8 mouse cellular contexts compared by ENCODE assay signal in the genomic region with DNA sequence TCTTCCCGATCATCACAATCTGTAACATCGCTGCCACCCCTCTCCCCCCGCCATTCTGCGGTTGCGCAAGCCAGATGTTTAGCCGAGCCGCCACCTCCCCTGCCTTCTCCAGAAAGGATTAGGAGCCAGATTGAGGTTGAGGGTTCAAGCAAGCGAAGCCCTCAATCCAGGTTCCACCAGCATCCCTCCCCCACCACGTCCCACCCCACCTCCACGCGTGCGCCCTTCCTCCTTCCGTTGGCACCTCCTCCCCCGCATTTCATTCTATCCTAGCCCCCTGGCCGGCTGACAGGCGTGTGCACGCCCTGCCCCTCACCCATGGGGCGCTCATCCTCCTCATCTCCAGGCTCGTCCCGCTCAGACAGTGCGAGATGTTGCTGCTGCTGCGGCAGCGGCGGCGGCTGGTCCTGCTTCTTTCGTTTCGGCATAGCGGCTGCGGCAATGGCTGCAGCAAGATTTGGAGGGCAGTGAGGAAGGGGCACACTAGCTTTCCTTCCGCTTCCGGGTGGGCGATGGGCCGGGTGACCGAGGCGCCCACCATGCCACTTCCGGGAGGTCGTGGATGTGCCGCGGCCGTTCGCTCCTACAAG. TPM values are rescaled to one million over a fixed set of nuclear protein-coding genes. Genes with fewer than 3 reads are reported as not detected.
DNase-seq lines count a peak whose midpoint lies in the region; ATAC-seq and TF ChIP-seq lines count a peak whose summit lies in the region.

No protein-coding gene starts in this region.

- no peaks in the 10 kb centered on the region for H3K27me3 ChIP-seq in C2C12 (ENCODE audit: control insufficient read depth, insufficient read depth, insufficient read length)
- H3K27me3 ChIP-seq in heart, embryonic 15.5 days: no peaks in the 10 kb centered on the region
- H3K27me3 ChIP-seq in limb, embryonic 11.5 days (ENCODE audit: control insufficient read depth, insufficient read depth, low read length): no peaks in the 10 kb centered on the region
- H3K27me3 ChIP-seq in midbrain, embryonic 13.5 days: no peaks in the 10 kb centered on the region

- H3K79me3 ChIP-seq in C2C12 (ENCODE audit: low read depth): peaks cover 26% of the 10 kb centered on the region

- H3K4me3 ChIP-seq in C2C12 (ENCODE audit: insufficient read depth, poor library complexity, severe bottlenecking): peak overlapping the region; percentile 89
- peak overlapping the region; percentile 97 for H3K4me3 ChIP-seq in cortical plate, adult 2 months (ENCODE audit: insufficient read depth, low read length)
- H3K4me3 ChIP-seq in heart, embryonic 15.5 days: peak overlapping the region; percentile 92
- peak overlapping the region; percentile 82 for H3K4me3 ChIP-seq in limb, embryonic 11.5 days (ENCODE audit: low read depth, low read length)
- H3K4me3 ChIP-seq in midbrain, embryonic 13.5 days (replicated peaks): peak overlapping the region; percentile 97

- peak overlapping the region; percentile 93 for H3ac ChIP-seq in C2C12 (ENCODE audit: control insufficient read depth, insufficient read length, low read depth)

- peak overlapping the region; percentile 91 for H3K4me2 ChIP-seq in heart, embryonic 15.5 days
- peak overlapping the region; percentile 90 for H3K4me2 ChIP-seq in limb, embryonic 11.5 days (ENCODE audit: low read depth, severe bottlenecking)
- peak overlapping the region; percentile 90 for H3K4me2 ChIP-seq in midbrain, embryonic 13.5 days (replicated peaks)

- H3K9me3 ChIP-seq in heart, embryonic 15.5 days (replicated peaks): no peaks in the 10 kb centered on the region
- no peaks in the 10 kb centered on the region; the same call in 1 of the 2 replicates for H3K9me3 ChIP-seq in limb, embryonic 11.5 days (ENCODE audit: control insufficient read depth, low read length)
- H3K9me3 ChIP-seq in midbrain, embryonic 13.5 days: no peaks in the 10 kb centered on the region

- TF ChIP-seq CTCF in C2C12 (IDR thresholded peaks at IDR 0.05; ENCODE audit: control insufficient read depth, insufficient read depth, insufficient read length): no peak
- TF ChIP-seq CTCF in cortical plate, adult 2 months (IDR thresholded peaks at IDR 0.05; ENCODE audit: extremely low read depth, insufficient read depth, low read length): no peak

- TF ChIP-seq POLR2A in cortical plate, adult 2 months (IDR thresholded peaks at IDR 0.05; ENCODE audit: extremely low read depth, insufficient read depth, low read length): peak; percentile 58; the same call in 1 of the 2 replicates

- H3K4me1 ChIP-seq in cortical plate, adult 2 months (ENCODE audit: control insufficient read depth, insufficient read depth, low read length): peaks cover 2% of the 10 kb centered on the region
- peaks cover 19% of the 10 kb centered on the region for H3K4me1 ChIP-seq in heart, embryonic 15.5 days (replicated peaks)
- peaks cover 10% of the 10 kb centered on the region for H3K4me1 ChIP-seq in limb, embryonic 11.5 days (ENCODE audit: control insufficient read depth, insufficient read depth, low read length)
- H3K4me1 ChIP-seq in midbrain, embryonic 13.5 days (replicated peaks): peaks cover 26% of the 10 kb centered on the region

- peaks cover 61% of the 10 kb centered on the region for H3K79me2 ChIP-seq in C2C12 (ENCODE audit: control insufficient read depth, insufficient read depth)

- peak; percentile 48 for ATAC-seq in heart, embryonic 15.5 days (replicated peaks; ENCODE audit: insufficient number of reproducible peaks, insufficient read depth, low FRiP score, low read depth)
- ATAC-seq in limb, embryonic 11.5 days (ENCODE audit: insufficient number of reproducible peaks, low FRiP score, low TSS enrichment, low read depth): peak; percentile 79
- ATAC-seq in midbrain, embryonic 13.5 days: peak; percentile 88

- peak overlapping the region; percentile 74 for H3K27ac ChIP-seq in cortical plate, adult 2 months (ENCODE audit: insufficient read depth, low read length)
- peak overlapping the region; percentile 97 for H3K27ac ChIP-seq in heart, embryonic 15.5 days
- H3K27ac ChIP-seq in limb, embryonic 11.5 days (replicated peaks; ENCODE audit: low read depth, low read length): peak overlapping the region; percentile 90
- H3K27ac ChIP-seq in midbrain, embryonic 13.5 days: peak overlapping the region; percentile 94

- H3K9ac ChIP-seq in heart, embryonic 15.5 days: peak overlapping the region; percentile 80
- H3K9ac ChIP-seq in limb, embryonic 11.5 days (ENCODE audit: low read length): peak overlapping the region; percentile 77
- peak overlapping the region; percentile 86 for H3K9ac ChIP-seq in midbrain, embryonic 13.5 days (replicated peaks)

- peaks cover 48% of the 10 kb centered on the region for H3K36me3 ChIP-seq in C2C12 (ENCODE audit: control insufficient read depth, insufficient read depth)
- peaks cover 32% of the 10 kb centered on the region for H3K36me3 ChIP-seq in heart, embryonic 15.5 days
- H3K36me3 ChIP-seq in limb, embryonic 11.5 days (ENCODE audit: control insufficient read depth, insufficient read depth, low read length): peaks cover 16% of the 10 kb centered on the region; the same call in 1 of the 2 replicates
- H3K36me3 ChIP-seq in midbrain, embryonic 13.5 days: peaks cover 42% of the 10 kb centered on the region

- DNase-seq in gastrocnemius, postnatal 10 days: peak; percentile 75
- no peak for DNase-seq in gastrocnemius, adult 18-20 months (ENCODE audit: low spot score)
- DNase-seq in limb, embryonic 11.5 days (ENCODE audit: low spot score): peak; percentile 91
- DNase-seq in thymus, postnatal 4 days: peak; percentile 78

- whole genome bisulfite sequencing in heart, embryonic 15.5 days: under 1% methylated on average over 41 of the region's 41 CpGs
- under 1% methylated on average over 39 of the region's 41 CpGs for WGBS in limb, embryonic 11.5 days
- under 1% methylated on average over 41 of the region's 41 CpGs for WGBS in midbrain, embryonic 13.5 days

TF ChIP-seq in C2C12, 6 proteins besides CTCF, POLR2A, EP300 and RAD21:
- TF ChIP-seq MAX (IDR thresholded peaks at IDR 0.05) (no peak), CEBPB (IDR thresholded peaks at IDR 0.05; ENCODE audit: low read depth) (peak; percentile 73)

RNA-seq across cellular contexts. Expression of a gene that starts 0.7 kb away (rescaled TPM):
- 10 to 100 TPM; 21.7 to 28.5 TPM for total RNA-seq in gastrocnemius, postnatal 10 days (2021)
- total RNA-seq in gastrocnemius, adult 18-20 months (2021): 10 to 100 TPM; 20.2 to 26.0 TPM
- 71.7 TPM for polyA plus RNA-seq in C2C12 (2012; fragmentation: generic; extraction: Trizol)
- polyA plus RNA-seq in cortical plate, adult 2 months (2012; rRNA removed): 131 and 140 TPM in 2 replicates
- 31.4 and 37.8 TPM in 2 replicates for polyA plus RNA-seq in heart, embryonic 15.5 days (2015; fragmentation: Nextera tagmentation; extraction: Ambion mirVana)
- polyA plus RNA-seq in limb, embryonic 11.5 days (2014; fragmentation: Nextera tagmentation; extraction: Ambion mirVana): 40.8 and 42.9 TPM in 2 replicates
- polyA plus RNA-seq in midbrain, embryonic 13.5 days (2015; fragmentation: Nextera tagmentation; extraction: Ambion mirVana): 46.4 and 50.3 TPM in 2 replicates

RNA-seq across cellular contexts. Expression of a gene that starts 1.1 kb away (rescaled TPM):
- total RNA-seq in gastrocnemius, postnatal 10 days (2021): 1 to 10 TPM; 5.1 to 9.3 TPM
- total RNA-seq in gastrocnemius, adult 18-20 months (2021): 1 to 10 TPM; 2.1 to 3.2 TPM
- 13.7 TPM for polyA plus RNA-seq in C2C12 (2012; fragmentation: generic; extraction: Trizol)
- polyA plus RNA-seq in cortical plate, adult 2 months (2012; rRNA removed): 47.0 and 47.8 TPM in 2 replicates
- polyA plus RNA-seq in heart, embryonic 15.5 days (2015; fragmentation: Nextera tagmentation; extraction: Ambion mirVana): 13.7 and 20.4 TPM in 2 replicates
- 41.7 and 42.3 TPM in 2 replicates for polyA plus RNA-seq in limb, embryonic 11.5 days (2014; fragmentation: Nextera tagmentation; extraction: Ambion mirVana)
- polyA plus RNA-seq in midbrain, embryonic 13.5 days (2015; fragmentation: Nextera tagmentation; extraction: Ambion mirVana): 69.0 and 74.6 TPM in 2 replicates

RNA-seq across cellular contexts. Expression of a gene that starts 9.3 kb away (rescaled TPM):
- 10 to 100 TPM; 65.7 to 71.6 TPM for total RNA-seq in gastrocnemius, postnatal 10 days (2021)
- 10 to 100 TPM; 73.4 to 74.3 TPM for total RNA-seq in gastrocnemius, adult 18-20 months (2021)
- polyA plus RNA-seq in C2C12 (2012; fragmentation: generic; extraction: Trizol): 82.6 TPM
- polyA plus RNA-seq in cortical plate, adult 2 months (2012; rRNA removed): 76.4 and 87.8 TPM in 2 replicates
- polyA plus RNA-seq in heart, embryonic 15.5 days (2015; fragmentation: Nextera tagmentation; extraction: Ambion mirVana): 57.8 and 71.3 TPM in 2 replicates
- polyA plus RNA-seq in limb, embryonic 11.5 days (2014; fragmentation: Nextera tagmentation; extraction: Ambion mirVana): 120 and 121 TPM in 2 replicates
- 107 and 112 TPM in 2 replicates for polyA plus RNA-seq in midbrain, embryonic 13.5 days (2015; fragmentation: Nextera tagmentation; extraction: Ambion mirVana)

RNA-seq across cellular contexts. Expression of a gene that starts 41.5 kb away (rescaled TPM):
- under 1 TPM; 0.45 to 0.84 TPM for total RNA-seq in gastrocnemius, postnatal 10 days (2021)
- 1 to 10 TPM in 1 of 2 experiments, under 1 TPM in 1; 0.98 to 1.5 TPM for total RNA-seq in gastrocnemius, adult 18-20 months (2021)
- 0.16 TPM for polyA plus RNA-seq in C2C12 (2012; fragmentation: generic; extraction: Trizol)
- 1.3 and 1.8 TPM in 2 replicates for polyA plus RNA-seq in cortical plate, adult 2 months (2012; rRNA removed)
- polyA plus RNA-seq in heart, embryonic 15.5 days (2015; fragmentation: Nextera tagmentation; extraction: Ambion mirVana): 1.3 and 2.7 TPM in 2 replicates
- 2.3 and 2.6 TPM in 2 replicates for polyA plus RNA-seq in limb, embryonic 11.5 days (2014; fragmentation: Nextera tagmentation; extraction: Ambion mirVana)
- polyA plus RNA-seq in midbrain, embryonic 13.5 days (2015; fragmentation: Nextera tagmentation; extraction: Ambion mirVana): 7.8 and 8.1 TPM in 2 replicates

RNA-seq across cellular contexts. Expression of a gene that starts 53.7 kb away (rescaled TPM):
- 1 to 10 TPM; 5.2 to 6.7 TPM for total RNA-seq in gastrocnemius, postnatal 10 days (2021)
- 1 to 10 TPM; 7.0 to 9.4 TPM for total RNA-seq in gastrocnemius, adult 18-20 months (2021)
- polyA plus RNA-seq in C2C12 (2012; fragmentation: generic; extraction: Trizol): 7.0 TPM
- 27.6 and 31.8 TPM in 2 replicates for polyA plus RNA-seq in cortical plate, adult 2 months (2012; rRNA removed)
- 4.7 and 11.6 TPM in 2 replicates for polyA plus RNA-seq in heart, embryonic 15.5 days (2015; fragmentation: Nextera tagmentation; extraction: Ambion mirVana)
- 2.5 and 2.6 TPM in 2 replicates for polyA plus RNA-seq in limb, embryonic 11.5 days (2014; fragmentation: Nextera tagmentation; extraction: Ambion mirVana)
- polyA plus RNA-seq in midbrain, embryonic 13.5 days (2015; fragmentation: Nextera tagmentation; extraction: Ambion mirVana): 4.3 and 5.2 TPM in 2 replicates
